Mouse (Mus musculus): ENCODE results near the gene Sdhb.
A peak's percentile ranks its signal among the peaks of the same experiment; 100 is the strongest.

Gene Sdhb

DNA sequence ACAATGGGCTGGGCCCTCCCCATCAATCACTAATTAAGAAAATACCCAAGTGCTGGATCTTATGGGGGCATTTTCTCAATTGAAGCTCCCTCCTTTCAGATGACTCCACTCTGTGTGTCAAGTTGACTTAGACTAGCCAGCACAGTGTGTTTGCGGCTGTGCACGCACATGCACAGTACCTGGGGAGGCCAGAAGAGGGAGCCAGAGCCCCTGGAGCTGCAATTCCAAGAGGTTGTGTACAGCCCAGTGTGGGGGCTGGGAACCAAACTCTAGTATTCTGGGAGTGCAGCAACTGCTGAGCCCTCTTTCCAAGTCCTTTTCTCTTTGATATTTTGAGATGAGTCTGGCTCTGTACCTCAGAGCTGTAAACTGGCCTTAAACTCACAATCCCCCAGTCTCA lies 20.6 kb downstream of the Sdhb start:
- peak; percentile 35 for DNase-seq

DNA sequence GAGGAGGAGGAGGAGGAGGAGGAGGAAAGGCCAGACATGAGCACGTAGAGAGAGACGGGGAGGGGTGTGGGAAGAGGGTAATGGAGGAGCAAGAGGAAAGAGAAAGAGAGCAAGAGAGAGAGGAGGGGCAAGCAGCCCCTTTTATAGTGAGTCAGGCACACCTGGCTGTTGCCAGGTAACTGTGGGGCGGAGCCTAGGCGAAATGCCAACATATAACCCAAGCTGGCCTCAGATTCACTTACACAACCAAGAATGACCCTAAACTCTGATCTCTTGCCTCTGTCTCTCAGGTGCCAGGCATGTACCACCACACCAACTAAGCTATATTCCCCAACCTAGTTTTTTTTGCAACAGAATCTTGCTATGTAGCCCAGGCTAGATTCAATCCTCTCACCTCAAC lies 21.8 kb downstream of the Sdhb start:
- DNase-seq, result no peak

DNA sequence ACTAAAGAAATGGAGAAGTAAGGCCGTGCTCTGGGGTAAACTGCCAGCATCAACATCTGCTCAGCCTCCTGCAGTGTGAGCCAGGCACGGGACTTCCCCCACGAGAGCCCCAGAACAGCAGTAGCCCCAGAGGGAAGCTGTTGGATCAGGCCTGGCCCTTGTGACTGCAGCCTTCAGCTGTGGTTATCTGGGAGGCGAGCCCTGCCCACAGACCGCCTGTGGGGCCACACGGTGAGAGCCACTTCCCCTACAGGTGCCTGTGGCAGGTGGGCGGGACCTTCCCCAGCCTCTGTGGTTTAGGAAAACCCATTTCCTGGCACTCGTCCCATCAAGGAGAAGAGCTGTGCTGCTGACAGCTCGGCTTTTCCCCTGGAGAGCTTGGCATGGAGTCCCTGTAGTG lies 22.4 kb downstream of the Sdhb start:
- peak; percentile 70 for DNase-seq

DNA sequence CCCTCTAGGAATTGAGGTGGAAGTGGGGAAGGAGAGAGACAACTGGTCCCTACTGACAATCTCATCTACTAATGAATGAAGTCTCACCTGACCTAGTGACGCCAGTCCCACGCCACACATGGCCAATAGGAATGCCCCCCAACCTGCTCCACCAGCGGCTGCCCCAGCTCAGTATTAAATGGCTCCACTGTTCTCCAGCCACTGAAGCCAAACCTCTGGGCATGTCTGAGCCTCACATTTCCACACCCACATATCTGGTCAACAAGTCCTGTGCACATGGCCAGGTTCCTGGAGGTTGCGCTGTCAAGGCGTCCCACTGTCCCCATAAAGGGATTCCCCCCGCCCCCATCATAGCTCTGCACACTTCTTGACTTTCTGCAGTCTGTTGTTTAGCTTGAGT lies 23.5 kb downstream of the Sdhb start:
- DNase-seq, result no peak

DNA sequence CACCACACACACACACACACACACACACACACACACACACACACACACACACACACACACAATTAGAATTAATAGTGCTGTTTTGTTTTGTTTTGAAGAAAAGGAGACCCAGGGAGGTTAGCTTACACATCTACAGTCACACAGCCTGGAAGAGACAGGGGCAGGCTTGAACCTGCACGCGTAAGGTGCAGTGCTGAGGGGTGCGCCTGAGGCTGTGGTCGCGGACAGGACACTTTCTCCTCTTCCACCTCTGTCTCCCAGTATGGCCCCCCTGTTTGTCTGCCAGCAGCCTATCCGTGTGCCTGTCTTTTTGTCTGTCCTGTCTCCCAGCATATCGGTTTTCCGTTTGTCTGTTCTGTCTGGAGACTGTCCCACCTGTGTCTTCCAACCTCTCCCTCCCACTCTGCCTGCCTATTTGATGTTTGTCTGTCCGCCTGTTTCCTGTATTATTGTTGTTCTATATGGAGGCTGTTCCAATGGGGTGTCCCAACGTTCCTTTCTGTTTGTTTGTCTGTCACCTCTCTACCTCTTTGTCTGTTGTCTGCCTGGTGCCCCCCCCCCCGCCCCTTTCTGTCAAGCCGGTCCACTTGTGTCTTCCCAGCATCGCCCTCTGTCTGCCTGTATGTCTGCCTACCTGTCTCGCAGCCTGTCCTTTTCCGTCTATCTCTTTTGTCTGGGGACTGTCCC lies 25.2 kb downstream of the Sdhb start:
- DNase-seq, result peak; percentile 22

DNA sequence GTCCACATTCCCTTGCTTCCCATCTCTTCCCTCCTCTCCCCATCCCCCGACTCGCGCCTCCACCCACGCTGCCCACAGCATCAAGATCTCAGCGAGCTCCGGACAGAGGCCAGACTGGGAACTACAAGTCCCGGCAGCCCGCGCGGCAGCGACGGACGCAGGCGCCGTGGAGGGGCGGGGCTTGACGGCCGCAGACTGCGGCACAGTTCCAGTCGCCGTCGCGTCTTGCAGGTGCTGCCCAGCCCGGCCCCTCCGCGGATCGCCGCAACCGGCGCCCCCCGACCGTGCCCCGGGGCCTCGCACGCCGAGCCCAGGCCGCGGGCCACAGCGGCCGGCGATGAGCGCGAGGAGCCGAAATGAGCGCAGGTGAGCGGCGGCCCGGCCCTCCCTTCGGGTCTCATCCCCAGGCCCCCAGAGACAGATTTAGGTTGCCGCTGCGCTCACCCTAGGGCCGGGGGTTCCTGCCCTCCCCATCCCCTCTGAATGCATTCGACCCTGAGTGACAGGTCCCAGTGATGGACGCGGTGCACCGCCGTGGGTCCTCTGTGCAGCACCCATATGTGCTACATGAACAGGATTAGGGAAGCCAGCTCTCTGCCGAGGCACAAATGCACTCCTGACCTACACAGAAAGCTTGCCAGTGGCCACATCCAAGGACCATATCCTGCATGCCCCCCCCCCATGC lies 25.9 kb downstream of the Sdhb start, which contains the start of gene Atp13a2:
Gene Atp13a2, plus strand, starts transcription at position 163 of the 685 bp plus-strand sequence.
- DNase-seq, result peak; percentile 93

DNA sequence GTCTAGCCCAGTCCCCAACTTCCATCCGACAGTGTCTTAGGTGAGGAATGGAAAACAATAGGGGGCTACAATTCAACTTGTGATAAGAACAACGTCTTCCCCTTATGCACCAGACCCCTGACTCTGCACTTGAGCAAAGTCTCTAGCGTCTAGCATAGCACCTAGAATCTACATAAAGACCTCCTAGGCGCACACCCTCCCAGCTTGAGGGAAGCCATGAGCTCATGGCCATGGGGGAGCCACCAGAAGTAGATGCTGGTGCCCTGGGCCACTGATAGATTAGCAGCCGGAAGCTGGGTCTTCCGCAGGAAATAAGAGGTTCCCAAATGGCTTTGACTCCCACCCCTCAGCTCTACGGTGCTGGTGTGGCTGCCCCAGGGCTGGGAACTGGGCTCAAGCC lies 26.5 kb downstream of the Sdhb start:
- DNase-seq, result no peak

DNA sequence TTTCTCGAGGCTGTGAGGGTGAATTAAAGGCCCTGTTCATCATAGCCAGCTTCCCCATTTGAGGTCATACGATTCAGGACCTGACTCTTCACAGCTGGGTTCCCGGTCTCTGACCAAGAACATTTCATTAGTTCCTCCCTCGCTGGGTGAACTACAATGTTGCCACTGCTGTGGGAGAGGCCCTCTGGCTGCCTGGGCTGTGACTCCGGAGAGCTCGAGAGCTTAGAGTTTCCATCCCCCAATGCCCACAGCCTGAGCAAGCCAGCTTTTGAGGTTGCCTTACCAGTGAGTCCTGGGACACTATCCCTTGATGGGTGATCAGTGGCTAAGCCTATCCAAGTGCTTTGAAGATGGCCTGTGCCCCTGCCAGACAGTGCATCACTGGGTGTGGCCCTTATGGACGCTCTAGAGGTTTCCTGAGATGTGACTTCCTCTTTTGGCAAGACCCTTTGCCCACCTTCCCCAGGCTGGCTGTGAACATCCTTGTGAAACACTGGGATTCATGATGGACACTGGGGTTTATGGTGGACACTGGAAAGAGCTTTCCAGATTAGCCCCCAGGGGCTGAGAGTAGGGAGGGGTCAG lies 27.8 kb downstream of the Sdhb start:
- no peak for DNase-seq

DNA sequence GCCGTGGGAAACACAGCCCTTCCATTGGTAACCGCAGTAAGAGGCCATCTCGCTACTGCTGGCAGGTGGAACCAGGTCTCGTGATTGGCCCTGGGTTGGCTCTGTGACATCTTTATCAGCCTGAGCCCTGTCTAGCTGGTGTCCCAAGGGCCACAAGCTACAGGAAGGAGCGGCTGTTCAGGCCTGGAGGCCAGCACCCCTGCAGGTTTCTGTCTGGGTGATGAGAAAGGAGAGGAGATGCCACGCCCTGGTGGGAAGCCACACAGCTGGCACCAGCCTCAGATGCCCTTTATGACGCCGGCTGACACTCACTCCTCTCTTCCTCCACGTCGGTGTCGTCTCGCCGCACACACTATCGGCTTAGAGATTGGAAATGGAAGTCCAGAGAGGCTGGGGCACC lies 28.4 kb downstream of the Sdhb start:
- DNase-seq, result no peak

DNA sequence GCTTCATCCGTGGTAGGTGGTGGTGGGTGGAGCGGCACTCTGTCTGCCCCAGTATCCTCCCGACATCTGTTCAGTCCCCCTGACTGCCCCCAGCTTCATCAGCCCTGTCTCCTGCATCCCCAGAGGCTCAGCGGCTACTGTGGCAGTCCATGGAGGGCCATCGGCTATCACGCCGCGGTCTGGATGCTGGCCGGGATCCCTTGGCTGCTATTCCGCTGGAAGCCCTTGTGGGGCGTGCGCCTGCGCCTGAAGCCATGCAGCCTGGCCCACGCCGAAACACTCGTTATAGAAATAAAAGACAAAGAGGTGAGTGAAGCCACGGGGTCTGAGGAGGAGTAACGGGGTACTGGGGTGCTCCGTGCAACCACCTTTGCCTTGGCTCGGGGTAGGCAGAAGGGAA lies 31.2 kb downstream of the Sdhb start:
- no peak for DNase-seq

DNA sequence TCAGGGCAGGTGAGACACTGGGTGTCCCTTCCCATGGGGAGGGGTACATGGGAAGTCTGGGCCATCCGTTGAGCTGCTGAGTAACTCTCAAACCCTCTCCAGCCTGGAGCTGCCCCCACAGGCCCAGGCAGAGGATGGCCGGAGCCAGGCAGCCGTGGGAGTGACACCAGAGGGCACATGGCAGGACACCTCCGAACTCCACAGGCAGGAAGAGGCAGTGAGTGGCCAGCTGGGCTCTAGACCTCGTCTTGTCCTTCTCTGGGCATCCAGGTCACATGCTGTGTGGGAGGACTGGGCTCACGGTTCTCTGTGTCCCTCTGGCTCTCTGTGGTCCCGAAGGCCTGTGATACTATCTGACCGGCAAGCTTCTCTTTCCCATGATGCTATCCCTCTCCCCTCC lies 32.8 kb downstream of the Sdhb start:
- DNase-seq, result no peak

DNA sequence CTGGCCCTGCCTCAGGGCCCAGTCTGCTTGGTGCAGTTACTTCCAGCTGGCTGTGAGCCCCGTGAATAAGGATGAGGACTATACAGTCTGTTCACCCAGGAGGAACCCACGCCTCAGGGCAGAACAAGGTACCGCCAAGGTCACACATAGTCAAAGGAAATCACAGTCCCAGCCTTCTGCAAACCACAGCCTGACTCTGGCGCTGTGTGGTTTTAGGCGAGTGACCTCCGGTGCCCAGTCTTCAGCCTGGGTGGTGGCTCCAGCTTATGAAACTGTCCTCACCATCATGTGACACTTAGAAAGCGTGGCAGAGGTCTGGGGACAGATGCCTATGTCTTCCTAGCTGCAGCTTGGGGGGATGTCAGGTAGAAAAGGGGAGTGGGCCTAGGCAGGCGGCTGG lies 34.8 kb downstream of the Sdhb start:
- no peak for DNase-seq

DNA sequence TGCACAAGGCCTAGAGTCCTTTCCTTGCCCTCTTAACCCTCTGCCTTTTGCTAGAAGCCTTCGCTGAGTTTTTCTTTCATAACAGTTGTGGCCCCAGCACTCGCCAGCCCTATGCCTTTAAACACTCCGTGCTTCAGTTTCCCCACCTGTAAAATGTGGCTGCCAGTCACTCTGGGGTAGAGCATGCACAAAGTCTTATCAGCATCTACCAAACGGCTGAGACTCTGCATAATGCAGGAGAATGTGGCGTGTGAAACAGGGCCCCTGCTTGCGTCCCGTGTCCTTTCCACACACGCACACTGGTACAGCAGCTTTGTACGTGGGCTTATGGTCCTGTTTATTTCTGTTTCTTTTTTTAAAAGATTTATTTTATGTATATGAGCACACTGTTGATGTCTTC lies 35.8 kb downstream of the Sdhb start:
- DNase-seq, result no peak

DNA sequence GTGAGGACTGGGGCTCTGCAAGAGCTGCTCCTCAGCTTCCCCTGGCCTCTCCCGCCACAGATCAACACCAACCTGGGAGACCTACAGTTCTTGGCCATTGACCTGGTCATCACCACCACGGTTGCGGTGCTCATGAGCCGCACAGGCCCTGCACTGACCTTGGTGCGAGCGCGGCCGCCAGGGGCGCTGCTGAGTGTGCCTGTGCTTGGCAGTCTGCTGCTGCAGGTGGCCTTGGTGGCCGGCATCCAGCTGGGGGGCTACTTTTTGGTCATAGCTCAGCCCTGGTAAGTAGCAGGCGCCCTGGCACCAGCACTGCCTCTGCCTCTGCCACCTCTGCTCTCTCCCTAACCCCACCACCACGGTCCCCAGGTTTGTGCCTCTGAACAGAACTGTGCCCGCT lies 45.0 kb downstream of the Sdhb start:
- DNase-seq, result no peak

DNA sequence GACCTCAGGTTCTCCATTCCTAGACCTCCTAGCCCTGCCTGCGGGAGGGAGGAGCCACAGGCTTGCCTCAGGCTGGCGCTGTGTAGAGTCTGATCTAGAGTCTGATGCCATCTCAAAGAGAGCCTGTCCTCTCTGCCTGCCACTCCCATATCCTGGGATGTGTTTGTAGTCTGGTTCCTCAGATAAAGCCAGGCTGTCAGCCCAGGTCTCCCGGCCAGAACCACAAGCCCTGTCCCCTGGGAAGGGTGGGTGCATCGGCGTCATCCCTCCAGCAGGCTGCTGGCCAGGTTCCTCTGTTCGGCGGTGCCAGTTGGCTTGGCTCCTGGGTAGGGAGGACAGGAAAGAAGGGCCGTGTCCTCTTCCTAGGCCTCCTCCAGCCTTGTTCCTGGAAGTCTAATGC lies 47.0 kb downstream of the Sdhb start:
- DNase-seq, result no peak

DNA sequence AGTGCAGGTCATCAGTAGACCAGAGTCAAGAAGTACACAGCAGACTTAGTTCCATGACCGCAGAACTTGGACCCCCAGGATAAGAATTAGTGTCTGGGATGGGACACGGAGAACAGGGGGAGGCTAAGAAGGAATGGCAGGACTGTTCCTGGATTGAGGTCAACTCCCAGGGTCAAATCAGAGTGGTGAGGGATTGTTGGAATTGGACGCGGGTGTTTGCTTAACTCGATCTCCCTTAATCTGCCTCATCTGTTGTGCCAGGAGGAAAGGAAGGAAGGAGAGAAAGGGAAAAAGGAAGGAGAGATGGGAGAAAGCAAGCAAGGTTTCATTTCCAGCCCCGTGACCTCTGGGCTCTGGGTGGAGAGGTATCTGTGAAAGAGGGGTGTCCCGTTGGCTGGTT lies 49.1 kb downstream of the Sdhb start, which contains the start of gene Mfap2:
Gene Mfap2, plus strand, starts transcription at position 301 of the 400 bp plus-strand sequence.
- no peak for DNase-seq

DNA sequence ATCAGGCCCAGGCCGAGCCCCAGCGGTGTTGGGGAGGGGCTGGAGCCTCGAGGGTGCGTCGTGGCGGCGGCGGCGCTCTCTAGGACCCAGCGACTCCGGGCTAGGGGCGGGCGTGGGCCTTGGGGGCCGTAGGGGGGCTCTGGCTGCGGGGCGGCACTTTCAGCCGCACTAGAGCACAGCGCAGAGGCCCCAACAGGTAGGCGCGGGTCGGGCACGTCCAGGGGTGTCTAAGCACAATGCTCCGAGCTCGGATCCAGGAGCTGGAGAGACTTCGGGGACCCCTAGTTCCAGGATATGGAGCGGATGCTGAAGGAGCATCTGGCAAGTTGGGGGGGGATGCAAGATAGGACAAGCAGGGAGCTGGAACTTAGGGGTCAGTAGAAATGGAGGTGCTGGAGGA lies 49.5 kb downstream of the Sdhb start:
- DNase-seq, result peak; percentile 36

DNA sequence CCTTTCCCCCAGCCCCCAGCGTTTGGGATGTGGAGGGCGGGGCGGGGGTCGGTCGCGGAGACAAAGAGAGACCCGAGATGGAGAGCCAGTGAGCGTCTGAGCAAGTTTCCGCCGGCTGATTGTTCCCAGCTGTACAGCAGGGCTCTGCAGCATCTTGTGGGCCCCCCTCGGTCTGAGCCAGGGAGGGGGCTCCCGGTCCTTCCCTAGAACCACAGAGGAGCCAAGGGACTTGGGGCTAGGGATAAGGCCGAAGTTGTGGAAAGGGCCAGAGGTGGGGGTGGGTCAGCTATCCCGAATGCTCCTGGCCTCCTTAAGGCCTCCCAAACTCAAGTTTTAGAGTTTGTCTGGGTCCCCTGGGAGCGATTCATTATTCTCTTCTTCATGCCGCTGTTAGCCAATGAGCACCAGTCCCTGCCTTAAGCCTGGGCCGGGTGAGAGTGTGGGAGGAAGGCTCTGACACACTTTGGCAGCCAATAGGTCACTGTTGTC lies 50.0 kb downstream of the Sdhb start:
- no peak for DNase-seq

DNA sequence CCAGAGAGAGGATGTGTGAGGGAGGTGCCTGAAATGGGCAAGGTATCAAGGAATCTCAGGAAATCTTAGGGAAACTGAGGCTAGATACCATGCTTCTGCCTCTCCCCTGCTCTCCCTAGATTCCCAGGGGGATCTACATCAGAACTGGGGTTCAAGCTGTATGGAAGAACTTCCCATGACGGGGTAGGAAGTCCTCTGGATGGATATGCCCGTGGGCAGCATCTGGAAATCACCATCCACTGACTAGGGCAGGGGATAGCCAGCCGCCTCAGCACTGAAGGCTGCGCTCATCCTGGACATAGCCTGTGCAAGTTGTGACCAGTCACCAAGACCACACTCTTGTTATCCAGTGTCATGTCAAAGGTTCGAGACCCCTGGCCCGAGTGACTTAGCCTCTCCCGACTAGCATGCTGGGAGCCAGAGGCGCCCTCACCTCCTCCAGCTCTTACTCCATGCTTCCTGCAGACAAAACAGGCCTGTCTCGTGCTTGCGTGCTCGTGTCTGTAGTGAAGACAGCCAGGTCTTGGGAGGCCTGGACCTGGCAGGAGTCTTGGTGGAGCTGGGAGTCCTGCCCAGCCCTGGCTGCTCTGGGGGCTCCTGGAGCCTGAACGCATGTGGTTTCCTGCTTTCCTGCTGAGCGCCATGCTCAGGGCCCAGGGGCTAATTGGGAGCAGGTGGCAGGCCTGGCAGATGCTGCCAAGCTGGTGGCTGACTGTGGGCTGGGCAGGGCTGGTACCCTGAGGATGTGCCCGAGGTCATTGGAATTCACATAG lies 50.7 kb downstream of the Sdhb start:
- no peak for DNase-seq

DNA sequence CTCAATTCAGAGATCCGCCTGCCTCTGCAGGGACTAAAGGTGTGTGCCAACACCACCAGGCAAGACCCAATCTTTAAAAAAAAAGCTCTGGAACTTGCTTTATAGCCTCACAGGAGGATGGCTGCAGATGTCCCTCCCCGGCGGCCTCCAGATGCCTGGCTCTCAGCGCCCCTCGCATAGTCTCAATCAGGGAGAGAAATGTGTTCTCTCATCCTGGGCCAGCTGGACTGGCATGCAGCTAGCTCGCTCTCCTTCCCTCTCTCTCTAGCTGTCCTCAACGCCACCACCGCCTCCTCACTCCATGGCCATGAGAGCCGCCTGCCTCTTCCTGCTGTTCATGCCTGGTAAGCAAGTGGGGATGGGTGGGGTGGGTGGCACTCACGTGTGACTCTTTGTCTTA lies 51.6 kb downstream of the Sdhb start:
- no peak for DNase-seq

DNA sequence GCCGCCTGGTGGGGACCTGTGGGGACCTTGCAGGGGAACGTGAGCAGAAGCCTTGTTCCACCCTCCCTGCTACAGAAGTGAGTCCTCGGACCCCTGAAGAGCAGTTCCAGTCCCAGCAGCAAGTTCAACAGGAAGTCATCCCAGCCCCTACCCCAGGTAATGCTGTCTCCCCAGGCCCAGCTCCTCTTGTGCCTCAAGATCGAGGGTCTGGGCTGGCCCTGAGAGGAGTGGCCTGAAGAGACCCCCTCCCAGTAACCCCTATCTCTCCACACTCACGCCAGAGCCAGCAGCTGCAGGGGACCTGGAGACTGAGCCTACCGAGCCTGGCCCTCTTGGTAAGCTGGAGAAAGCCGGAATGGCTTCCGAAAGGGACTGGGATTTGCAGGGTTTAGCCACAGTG lies 53.1 kb downstream of the Sdhb start:
- DNase-seq, result no peak

DNA sequence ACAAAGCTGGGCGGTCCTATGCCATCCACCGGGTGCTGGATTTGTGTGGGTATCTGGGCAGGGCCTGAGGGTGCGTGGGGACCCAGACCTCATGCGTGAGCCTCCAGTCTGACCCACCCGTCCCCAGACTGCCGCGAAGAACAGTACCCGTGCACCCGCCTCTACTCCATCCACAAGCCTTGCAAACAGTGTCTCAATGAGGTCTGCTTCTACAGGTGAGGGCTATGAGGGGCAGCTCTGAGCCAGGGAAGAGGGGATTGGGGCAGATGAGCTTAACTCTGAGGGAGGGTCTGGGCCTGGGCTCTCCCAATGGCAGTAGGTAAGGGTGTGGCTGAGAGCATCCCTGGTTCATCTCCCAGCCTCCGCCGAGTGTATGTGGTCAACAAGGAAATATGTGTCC lies 53.9 kb downstream of the Sdhb start:
- DNase-seq, result no peak

DNA sequence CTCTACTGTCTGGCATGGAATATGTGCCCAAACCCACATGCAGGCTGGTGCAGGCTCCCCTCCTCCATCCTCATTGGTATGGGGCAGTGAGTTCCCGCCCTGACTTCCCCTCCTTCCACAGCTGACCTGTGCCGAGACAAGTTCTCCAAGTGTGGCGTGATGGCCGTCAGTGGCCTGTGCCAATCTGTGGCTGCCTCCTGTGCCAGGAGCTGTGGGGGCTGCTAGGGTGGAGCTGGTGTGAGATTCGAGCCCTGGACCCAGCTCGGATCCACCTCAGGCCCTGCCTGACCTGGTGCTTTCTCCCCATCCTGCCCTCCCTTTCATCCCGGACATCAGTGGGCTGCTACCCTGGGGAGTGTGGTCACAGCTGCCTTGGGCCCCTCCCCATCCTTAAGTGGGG lies 54.4 kb downstream of the Sdhb start:
- DNase-seq, result no peak

DNA sequence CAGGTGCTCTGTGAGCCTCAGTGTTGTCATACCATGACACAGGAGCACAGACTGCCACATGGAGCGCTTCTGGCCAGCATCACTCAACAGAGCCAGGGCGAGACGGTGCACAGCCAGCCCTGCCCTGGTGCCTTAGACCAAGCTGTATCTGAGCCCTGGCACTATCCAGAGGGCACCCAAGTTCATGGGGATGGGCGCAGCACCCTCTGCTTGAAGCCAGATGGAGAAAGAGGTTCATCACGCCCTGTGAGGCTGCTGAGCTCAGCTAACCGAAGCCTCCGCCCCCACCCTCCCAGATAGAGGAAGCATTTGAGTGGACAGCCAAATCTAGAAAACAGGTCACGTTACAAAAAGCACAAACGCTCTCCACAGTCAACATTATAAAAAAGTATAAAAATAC lies 55.3 kb downstream of the Sdhb start:
- DNase-seq, result no peak
